Mouse (Mus musculus) gastrocnemius, postnatal 25 days (tissue): ENCODE results near the gene Nr2c2. TPM values are rescaled to one million over a fixed set of nuclear protein-coding genes. Genes with fewer than 3 reads are reported as not detected.

Experiments used
- total RNA-seq, 2 experiments: library from RNA; stranded (reverse); gene quantifications; 1 replicate in 1 of 2; 2 replicates in 1 of 2; pipeline ENCODE4 v1.2.3; 2021

Gene Nr2c2
- total RNA-seq, 2 experiments from 2014 or later: 18.0 to 19.6 TPM

Other genes starting within 250 kb of the Nr2c2 start
- 1 to 10 TPM; 7.7 to 8.4 TPM for gene Ccdc174, start 213.3 kb upstream of the Nr2c2 start, total RNA-seq
- 1 to 10 TPM in 1 of 2 experiments, under 1 TPM in 1; 0.51 to 1.1 TPM for gene 4930590J08Rik, start 188.6 kb upstream of the Nr2c2 start, total RNA-seq
- gene Fgd5, start 112.5 kb upstream of the Nr2c2 start, total RNA-seq: 10 to 100 TPM in 1 of 2 experiments, 1 to 10 TPM in 1; 9.9 to 10.9 TPM
- gene Mrps25, start 92.6 kb downstream of the Nr2c2 start, total RNA-seq: 10 to 100 TPM; 35.6 to 37.6 TPM
- 10 to 100 TPM; 10.0 to 12.4 TPM for gene Rbsn, start 123.5 kb downstream of the Nr2c2 start, total RNA-seq
- gene Trh, start 153.3 kb downstream of the Nr2c2 start, total RNA-seq: not detected